Mouse (Mus musculus) neural tube, embryonic 11.5 days (tissue): ENCODE results near the gene Ppm1n. TPM values are rescaled to one million over a fixed set of nuclear protein-coding genes. Genes with fewer than 3 reads are reported as not detected.

Experiments used
- ATAC-seq: fragments of 200-750 bp; cut with Nextera tagmentation; 2 replicates; pipeline ENCODE4 v1.8.0; 2017; ENCODE audit warnings: moderate number of reproducible peaks, mild to moderate bottlenecking, moderate TSS enrichment, moderate library complexity; ENCODE audit not compliant: insufficient read depth, low FRiP score, low TSS enrichment
- DNase-seq: peaks from one replicate; pipeline ENCODE4 v3.0.0-alpha.2; 2015; ENCODE audit warnings: low spot score
- H3K27ac ChIP-seq: fragments of 300-500 bp; sonication (generic); 2 replicates; pipeline ENCODE4 v1.5.1; 2014; ENCODE audit warnings: low read depth, mild to moderate bottlenecking, low read length
- H3K27me3 ChIP-seq: fragments of 300-500 bp; sonication (generic); 2 replicates; pipeline ENCODE4 v1.6.1; 2014; ENCODE audit warnings: mild to moderate bottlenecking, low read length, mixed read lengths; ENCODE audit not compliant: control insufficient read depth, insufficient read depth
- H3K36me3 ChIP-seq: fragments of 300-500 bp; sonication (generic); 2 replicates; pipeline ENCODE4 v1.6.1; 2014; ENCODE audit warnings: mild to moderate bottlenecking, low read length, moderate library complexity, mixed read lengths; ENCODE audit not compliant: control insufficient read depth, insufficient read depth
- H3K4me1 ChIP-seq: fragments of 300-500 bp; sonication (generic); 2 replicates; pipeline ENCODE4 v1.6.1; 2014; ENCODE audit warnings: low read length, mixed read lengths; ENCODE audit not compliant: control insufficient read depth, insufficient read depth
- H3K4me2 ChIP-seq: fragments of 300-500 bp; sonication (generic); 2 replicates; pipeline ENCODE4 v1.6.1; 2014; ENCODE audit warnings: low read depth, mild to moderate bottlenecking, moderate library complexity
- H3K4me3 ChIP-seq: fragments of 300-500 bp; sonication (generic); 2 replicates; pipeline ENCODE4 v1.5.1; 2014; ENCODE audit warnings: low read depth, low read length
- H3K9ac ChIP-seq: fragments of 300-500 bp; sonication (generic); 2 replicates; pipeline ENCODE4 v1.6.1; 2014; ENCODE audit warnings: mild to moderate bottlenecking, low read length
- H3K9me3 ChIP-seq: fragments of 300-500 bp; sonication (generic); 2 replicates; pipeline ENCODE4 v1.6.1; 2016; ENCODE audit warnings: low read length; ENCODE audit not compliant: control insufficient read depth
- WGBS: fragments of 180-500 bp; shearing (Covaris S2); extraction: QIAGEN DNeasy Blood & Tissue Kit; methylation state at CpG from one replicate; pipeline ENCODE4 v1.1.7; 2014; 5-methylcytosine and 5-hydroxymethylcytosine counted together
- polyA plus RNA-seq: library from polyadenylated mRNA; unstranded; fragments of >200 nt; fragmentation: Nextera tagmentation; extraction: Ambion mirVana; gene quantifications from 2 replicates; pipeline ENCODE4 v1.2.1, GENCODE M21; 2014

Ppm1n gene
- polyA plus RNA-seq, 1 experiment from 2014 or later, result not detected

GRCm38 (mm10) chr7:19253437-19253836 lies 26.4 kb downstream of the Ppm1n start:
- no peak for ATAC-seq
- no peaks in the 10 kb centered on the region for H3K27me3 ChIP-seq
- DNase-seq, result no peak
- H3K9ac ChIP-seq, result no peak overlapping the region
- no peak overlapping the region for H3K4me3 ChIP-seq
- H3K4me1 ChIP-seq, result no peaks in the 10 kb centered on the region
- 73% methylated on average over 5 of the region's 5 CpGs for WGBS
- H3K9me3 ChIP-seq, result no peaks in the 10 kb centered on the region
- H3K27ac ChIP-seq, result no peak overlapping the region
- peaks cover 7% of the 10 kb centered on the region; the same call in 1 of the 2 replicates for H3K36me3 ChIP-seq
- no peak overlapping the region for H3K4me2 ChIP-seq

GRCm38 (mm10) chr7:19252078-19252477 lies 27.8 kb downstream of the Ppm1n start:
- DNase-seq (no peak), ATAC-seq (no peak)
- Histone ChIP-seq H3K27ac (no peak overlapping the region), H3K4me3 (no peak overlapping the region), H3K27me3 (no peaks in the 10 kb centered on the region), H3K36me3 (peaks cover 5% of the 10 kb centered on the region; the same call in 1 of the 2 replicates), H3K9me3 (no peaks in the 10 kb centered on the region), H3K4me1 (no peaks in the 10 kb centered on the region), H3K9ac (no peak overlapping the region), H3K4me2 (no peak overlapping the region)
- WGBS, result 81% methylated on average over 4 of the region's 4 CpGs

GRCm38 (mm10) chr7:19247511-19247910 lies 32.4 kb downstream of the Ppm1n start:
- no peak overlapping the region for H3K4me2 ChIP-seq
- H3K36me3 ChIP-seq, result peaks cover 2% of the 10 kb centered on the region; the same call in 1 of the 2 replicates
- no peaks in the 10 kb centered on the region for H3K27me3 ChIP-seq
- WGBS, result 95% methylated on average over 2 of the region's 2 CpGs
- H3K9me3 ChIP-seq, result no peaks in the 10 kb centered on the region
- no peak overlapping the region for H3K4me3 ChIP-seq
- H3K27ac ChIP-seq, result no peak overlapping the region
- H3K9ac ChIP-seq, result no peak overlapping the region
- no peak for DNase-seq
- H3K4me1 ChIP-seq, result no peaks in the 10 kb centered on the region
- no peak for ATAC-seq

- H3K4me2 ChIP-seq, result no peak overlapping the region
- DNase-seq, result no peak
- H3K9ac ChIP-seq, result no peak overlapping the region
- no peak overlapping the region for H3K4me3 ChIP-seq
- H3K9me3 ChIP-seq, result no peaks in the 10 kb centered on the region
- WGBS, result 92% methylated on average over 1 of the region's 1 CpGs
- H3K36me3 ChIP-seq, result peaks cover 2% of the 10 kb centered on the region; the same call in 1 of the 2 replicates
- H3K27me3 ChIP-seq, result no peaks in the 10 kb centered on the region
- ATAC-seq, result no peak
- H3K27ac ChIP-seq, result no peak overlapping the region
- no peaks in the 10 kb centered on the region for H3K4me1 ChIP-seq
Measured at GRCm38 (mm10) chr7:19246855-19247254, 33.0 kb downstream of the Ppm1n start.

GRCm38 (mm10) chr7:19245083-19245482 lies 34.8 kb downstream of the Ppm1n start:
- ATAC-seq, result no peak
- Histone ChIP-seq H3K4me2 (no peak overlapping the region), H3K4me1 (no peaks in the 10 kb centered on the region), H3K9me3 (no peaks in the 10 kb centered on the region), H3K27me3 (no peaks in the 10 kb centered on the region), H3K4me3 (no peak overlapping the region), H3K27ac (no peak overlapping the region), H3K9ac (no peak overlapping the region), H3K36me3 (peaks cover 2% of the 10 kb centered on the region; the same call in 1 of the 2 replicates)
- 91% methylated on average over 3 of the region's 3 CpGs for WGBS
- DNase-seq, result no peak

GRCm38 (mm10) chr7:19243858-19244257 lies 36.0 kb downstream of the Ppm1n start:
- Histone ChIP-seq H3K27ac (no peak overlapping the region), H3K9ac (no peak overlapping the region), H3K9me3 (no peaks in the 10 kb centered on the region), H3K27me3 (no peaks in the 10 kb centered on the region), H3K36me3 (0 out of 2 replicates have a peak, but pooled peaks cover 2% of the 10 kb centered on the region), H3K4me2 (no peak overlapping the region), H3K4me1 (no peaks in the 10 kb centered on the region; the same call in 1 of the 2 replicates), H3K4me3 (no peak overlapping the region)
- 86% methylated on average over 5 of the region's 5 CpGs for WGBS
- DNase-seq (no peak), ATAC-seq (no peak)

GRCm38 (mm10) chr7:19242005-19242404 lies 37.9 kb downstream of the Ppm1n start:
- no peaks in the 10 kb centered on the region for H3K9me3 ChIP-seq
- no peak overlapping the region for H3K4me3 ChIP-seq
- WGBS, result 96% methylated on average over 1 of the region's 1 CpGs
- H3K27me3 ChIP-seq, result no peaks in the 10 kb centered on the region
- no peak for ATAC-seq
- no peak overlapping the region for H3K27ac ChIP-seq
- no peak overlapping the region for H3K9ac ChIP-seq
- H3K4me2 ChIP-seq, result no peak overlapping the region
- H3K4me1 ChIP-seq, result no peaks in the 10 kb centered on the region; the same call in 1 of the 2 replicates
- H3K36me3 ChIP-seq, result no peaks in the 10 kb centered on the region
- no peak for DNase-seq

GRCm38 (mm10) chr7:19240905-19241463 lies 38.9 kb downstream of the Ppm1n start:
- ATAC-seq (no peak), DNase-seq (no peak)
- Histone ChIP-seq H3K9ac (no peak overlapping the region), H3K4me1 (no peaks in the 10 kb centered on the region; the same call in 1 of the 2 replicates), H3K27me3 (no peaks in the 10 kb centered on the region), H3K4me3 (no peak overlapping the region), H3K36me3 (no peaks in the 10 kb centered on the region), H3K9me3 (no peaks in the 10 kb centered on the region), H3K27ac (no peak overlapping the region), H3K4me2 (no peak overlapping the region)
- 84% methylated on average over 8 of the region's 8 CpGs for WGBS

GRCm38 (mm10) chr7:19239986-19240385 lies 39.9 kb downstream of the Ppm1n start:
- Histone ChIP-seq H3K9ac (no peak overlapping the region), H3K4me2 (no peak overlapping the region), H3K4me3 (no peak overlapping the region), H3K36me3 (no peaks in the 10 kb centered on the region), H3K4me1 (no peaks in the 10 kb centered on the region; the same call in 1 of the 2 replicates), H3K9me3 (no peaks in the 10 kb centered on the region), H3K27me3 (no peaks in the 10 kb centered on the region), H3K27ac (no peak overlapping the region)
- DNase-seq (no peak), ATAC-seq (no peak)
- WGBS, result 61% methylated on average over 4 of the region's 4 CpGs
